Comparison of ENCODE assay signal across 19 mouse cellular contexts in genomic region chr3:79455761-79456160, GRCm38 (mm10).
DNase-seq lines count a peak whose midpoint lies in the region; ATAC-seq lines count a peak whose summit lies in the region.
"Had no signal": no experiment of that assay in that cellular context is flagged by ENCODE, and none has a peak within 500 bp of the region (broad histone marks: within the 10 kb centered on the region; RNA-seq: fewer than 3 reads in every experiment).

No protein-coding gene starts in this region.

- 84% methylated on average over 11 of the region's 11 CpGs for WGBS in midbrain, embryonic 10.5 days
- 75% methylated on average over 11 of the region's 11 CpGs for WGBS in midbrain, embryonic 14.5 days

- 0 out of 2 replicates have a peak overlapping the region, but pooled peaks have one; percentile 23 for H3K27ac ChIP-seq in midbrain, embryonic 10.5 days (replicated peaks)
- H3K27ac ChIP-seq in midbrain, embryonic 14.5 days (replicated peaks; ENCODE audit: low read depth, low read length), result no peak overlapping the region
- H3K27ac ChIP-seq: embryonic facial prominence, embryonic 10.5 days; forebrain, embryonic 15.5 days; heart, adult 2 months; heart, embryonic 15.5 days; hindbrain, embryonic 14.5 days had no signal

- no peaks in the 10 kb centered on the region for H3K9me3 ChIP-seq in midbrain, embryonic 10.5 days (replicated peaks)
- no peaks in the 10 kb centered on the region for H3K9me3 ChIP-seq in midbrain, embryonic 14.5 days (ENCODE audit: control insufficient read depth, low read length)
- H3K9me3 ChIP-seq: embryonic facial prominence, embryonic 10.5 days; forebrain, embryonic 15.5 days; heart, embryonic 15.5 days had no signal

- ATAC-seq in midbrain, embryonic 14.5 days (ENCODE audit: low FRiP score, low TSS enrichment), result no peak
- ATAC-seq: forebrain, embryonic 15.5 days had no signal

- no peak overlapping the region for H3K9ac ChIP-seq in midbrain, embryonic 14.5 days (replicated peaks; ENCODE audit: low read length)
- H3K9ac ChIP-seq: forebrain, embryonic 15.5 days; heart, embryonic 15.5 days; hindbrain, embryonic 14.5 days had no signal

- no peak for DNase-seq in midbrain, embryonic 10.5 days (ENCODE audit: low spot score)
- no peak for DNase-seq in midbrain, embryonic 14.5 days
- peak; percentile 55 for DNase-seq in embryo, embryonic 10.5 days (ENCODE audit: low spot score)
- peak; percentile 32 for DNase-seq in embryo, embryonic 9.5 days (ENCODE audit: extremely low spot score)
- no peak for DNase-seq in right cerebral cortex, adult 18-20 months
- DNase-seq in layer of hippocampus, postnatal 10 days (ENCODE audit: low spot score in 2 of 2), result no peak
- DNase-seq: adrenal gland, adult 2 months; adrenal gland, postnatal 25 days; cerebellum, adult 18-20 months; cerebellum, adult 9-11 months; cerebellum, postnatal 36 days; gastrocnemius, postnatal 14 days; heart, postnatal 14 days had no signal

- H3K4me1 ChIP-seq in midbrain, embryonic 10.5 days, result peaks cover 39% of the 10 kb centered on the region
- no peaks in the 10 kb centered on the region for H3K4me1 ChIP-seq in midbrain, embryonic 14.5 days (ENCODE audit: control insufficient read depth, insufficient read depth, low read length)
- H3K4me1 ChIP-seq: heart, embryonic 15.5 days had no signal

- H3K4me2 ChIP-seq in midbrain, embryonic 14.5 days (ENCODE audit: low read length), result no peak overlapping the region
- H3K4me2 ChIP-seq: forebrain, embryonic 15.5 days; heart, embryonic 11.5 days; heart, embryonic 15.5 days; hindbrain, embryonic 14.5 days had no signal

- H3K4me3 ChIP-seq in midbrain, embryonic 10.5 days, result no peak overlapping the region
- no peak overlapping the region for H3K4me3 ChIP-seq in midbrain, embryonic 14.5 days (replicated peaks; ENCODE audit: low read depth, low read length)
- H3K4me3 ChIP-seq: embryonic facial prominence, embryonic 10.5 days; forebrain, embryonic 15.5 days; heart, adult 2 months; heart, embryonic 15.5 days had no signal

- peaks cover 5% of the 10 kb centered on the region; the same call in 1 of the 2 replicates for H3K27me3 ChIP-seq in midbrain, embryonic 10.5 days (ENCODE audit: low read depth, poor library complexity, severe bottlenecking)
- H3K27me3 ChIP-seq in midbrain, embryonic 14.5 days (ENCODE audit: control insufficient read depth, insufficient read depth, low read length), result no peaks in the 10 kb centered on the region
- H3K27me3 ChIP-seq: forebrain, embryonic 15.5 days; heart, embryonic 15.5 days had no signal

- H3K36me3 ChIP-seq in midbrain, embryonic 10.5 days, result peaks cover 41% of the 10 kb centered on the region
- peaks cover 20% of the 10 kb centered on the region for H3K36me3 ChIP-seq in midbrain, embryonic 14.5 days (ENCODE audit: control insufficient read depth, insufficient read depth, low read length)

Comparison
In these comparisons a context has a peak if more than half of its experiments do, and no peak if none do; other contexts are left out.
1. DNase-seq: peak in embryo, embryonic 10.5 days (single experiment) and embryo, embryonic 9.5 days (single experiment); none in midbrain, embryonic 10.5 days (single experiment), midbrain, embryonic 14.5 days (single experiment), right cerebral cortex, adult 18-20 months (single experiment) and layer of hippocampus, postnatal 10 days (0 of 2).